18 mouse cellular contexts compared by ENCODE assay signal in the genomic region with DNA sequence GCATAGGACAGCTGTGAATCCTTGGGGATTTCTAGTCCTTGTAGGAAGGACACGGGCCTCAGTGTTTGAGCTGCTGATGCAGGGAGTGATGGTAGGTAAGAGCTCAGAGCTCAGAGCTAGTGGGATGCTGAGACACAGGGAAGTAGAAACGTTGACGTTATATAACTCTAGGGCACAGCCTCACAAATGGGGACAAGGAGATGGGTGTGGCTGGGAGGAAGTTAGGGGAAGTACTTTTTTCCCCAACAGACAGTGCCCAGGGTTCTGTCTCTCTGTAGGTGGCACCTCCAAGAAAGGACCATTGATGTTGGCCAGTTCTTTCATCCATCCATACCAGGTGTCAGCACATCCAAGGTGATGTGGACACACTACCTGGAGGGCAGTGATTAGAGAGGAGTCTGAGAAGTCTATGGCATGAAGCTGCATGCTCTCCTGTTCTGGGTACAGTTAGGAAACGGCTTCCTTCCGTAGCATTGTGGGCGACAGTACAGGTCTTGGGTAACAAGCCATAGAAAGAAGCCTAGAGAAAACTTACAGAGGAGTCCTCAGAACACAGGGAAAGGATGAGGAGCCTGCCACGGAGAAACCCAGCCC. TPM values are rescaled to one million over a fixed set of nuclear protein-coding genes. Genes with fewer than 3 reads are reported as not detected.
A peak's percentile ranks its signal among the peaks of the same experiment; 100 is the strongest.
DNase-seq lines count a peak whose midpoint lies in the region; ATAC-seq and TF ChIP-seq lines count a peak whose summit lies in the region.
"Had no signal": no experiment of that assay in that cellular context is flagged by ENCODE, and none has a peak within 500 bp of the region (broad histone marks: within the 10 kb centered on the region; RNA-seq: fewer than 3 reads in every experiment).

No protein-coding gene starts in this region.

- TF ChIP-seq POLR2A in bone marrow, adult 2 months (IDR thresholded peaks at IDR 0.05; ENCODE audit: borderline replicate concordance, control insufficient read depth, low read depth, low read length) = no peak

- no peak for TF ChIP-seq CTCF in bone marrow, adult 2 months (IDR thresholded peaks at IDR 0.05; ENCODE audit: control insufficient read depth, insufficient read depth, low read length)
- no peak for TF ChIP-seq CTCF in layer of hippocampus, adult 2 months (conservative IDR thresholded peaks at IDR 0.05)

- peaks cover 39% of the 10 kb centered on the region for H3K4me1 ChIP-seq in liver, embryonic 15.5 days (replicated peaks)
- peaks cover 17% of the 10 kb centered on the region for H3K4me1 ChIP-seq in liver, embryonic 11.5 days (replicated peaks; ENCODE audit: control insufficient read depth, insufficient read depth, low read length)
- peaks cover 7% of the 10 kb centered on the region for H3K4me1 ChIP-seq in bone marrow, adult 2 months (ENCODE audit: control insufficient read depth, insufficient read depth, low read length)
- H3K4me1 ChIP-seq: embryonic facial prominence, embryonic 12.5 days; forebrain, embryonic 12.5 days; hindbrain, embryonic 10.5 days; hindbrain, embryonic 15.5 days had no signal

- H3K9ac ChIP-seq in liver, embryonic 15.5 days = no peak overlapping the region
- no peak overlapping the region for H3K9ac ChIP-seq in liver, embryonic 11.5 days (ENCODE audit: low read depth, low read length)
- H3K9ac ChIP-seq: embryonic facial prominence, embryonic 12.5 days; forebrain, embryonic 12.5 days; heart, embryonic 12.5 days; hindbrain, embryonic 15.5 days had no signal

- 43% methylated on average over 7 of the region's 7 CpGs for WGBS in liver, embryonic 15.5 days (ENCODE audit: insufficient replicate concordance)
- 63% methylated on average over 7 of the region's 7 CpGs for WGBS in liver, embryonic 11.5 days
- 34% methylated on average over 7 of the region's 7 CpGs for WGBS in bone marrow, adult 2 months

- no peak overlapping the region for H3K4me3 ChIP-seq in liver, embryonic 15.5 days (replicated peaks)
- no peak overlapping the region for H3K4me3 ChIP-seq in liver, embryonic 11.5 days (ENCODE audit: low read depth, low read length)
- H3K4me3 ChIP-seq in bone marrow, adult 2 months (replicated peaks; ENCODE audit: control insufficient read depth, low read depth, low read length) = no peak overlapping the region
- H3K4me3 ChIP-seq in layer of hippocampus, adult 2 months = no peak overlapping the region
- H3K4me3 ChIP-seq: embryonic facial prominence, embryonic 12.5 days; forebrain, embryonic 12.5 days; heart, embryonic 12.5 days; hindbrain, embryonic 10.5 days; hindbrain, embryonic 15.5 days had no signal

- peaks cover 22% of the 10 kb centered on the region for H3K27me3 ChIP-seq in liver, embryonic 15.5 days
- H3K27me3 ChIP-seq in liver, embryonic 11.5 days (replicated peaks; ENCODE audit: control insufficient read depth, insufficient read depth, low read length) = 0 out of 2 replicates have a peak, but pooled peaks cover 3% of the 10 kb centered on the region
- H3K27me3 ChIP-seq: embryonic facial prominence, embryonic 12.5 days; forebrain, embryonic 12.5 days; heart, embryonic 12.5 days; hindbrain, embryonic 15.5 days had no signal

- H3K9me3 ChIP-seq in liver, embryonic 15.5 days (replicated peaks) = no peaks in the 10 kb centered on the region
- H3K9me3 ChIP-seq in liver, embryonic 11.5 days (ENCODE audit: control insufficient read depth, low read length) = no peaks in the 10 kb centered on the region
- H3K9me3 ChIP-seq: embryonic facial prominence, embryonic 12.5 days; forebrain, embryonic 12.5 days; heart, embryonic 12.5 days; hindbrain, embryonic 10.5 days; hindbrain, embryonic 15.5 days had no signal

- no peak for ATAC-seq in liver, embryonic 15.5 days (ENCODE audit: insufficient read depth)
- ATAC-seq in liver, embryonic 11.5 days (replicated peaks; ENCODE audit: low FRiP score) = no peak
- ATAC-seq in granulocyte monocyte progenitor cell, adult 5-6 weeks (replicated peaks; ENCODE audit: poor library complexity, severe bottlenecking) = peak; percentile 58
- ATAC-seq: forebrain, embryonic 16.5 days had no signal

- H3K27ac ChIP-seq in liver, embryonic 15.5 days (replicated peaks) = 0 out of 2 replicates have a peak overlapping the region, but pooled peaks have one; percentile 1
- H3K27ac ChIP-seq in liver, embryonic 11.5 days (ENCODE audit: low read depth, low read length) = no peak overlapping the region
- peak overlapping the region; percentile 11 for H3K27ac ChIP-seq in bone marrow, adult 2 months (ENCODE audit: control insufficient read depth, insufficient read depth, low read depth, low read length, poor library complexity)
- H3K27ac ChIP-seq in layer of hippocampus, adult 2 months = no peak overlapping the region
- H3K27ac ChIP-seq: embryonic facial prominence, embryonic 12.5 days; forebrain, embryonic 12.5 days; hindbrain, embryonic 10.5 days; hindbrain, embryonic 15.5 days had no signal

- no peak for DNase-seq in liver, embryonic 11.5 days (ENCODE audit: low spot score)
- no peak for DNase-seq in layer of hippocampus, adult 2 months (ENCODE audit: low spot score in 2 of 2)
- no peak for DNase-seq in right cerebral cortex, postnatal 25 days
- DNase-seq: adrenal gland, postnatal 25 days; cerebellum, adult 11 months; cerebellum, adult 8-10 months; gastrocnemius, postnatal 10 days had no signal

- no peaks in the 10 kb centered on the region for H3K36me3 ChIP-seq in liver, embryonic 15.5 days (replicated peaks)
- no peaks in the 10 kb centered on the region for H3K36me3 ChIP-seq in liver, embryonic 11.5 days (ENCODE audit: control insufficient read depth, insufficient read depth, low read length)
- H3K36me3 ChIP-seq: embryonic facial prominence, embryonic 12.5 days; forebrain, embryonic 12.5 days; heart, embryonic 12.5 days; hindbrain, embryonic 10.5 days; hindbrain, embryonic 15.5 days had no signal

- no peak overlapping the region for H3K4me2 ChIP-seq in liver, embryonic 15.5 days
- no peak overlapping the region for H3K4me2 ChIP-seq in liver, embryonic 11.5 days
- H3K4me2 ChIP-seq: embryonic facial prominence, embryonic 12.5 days; forebrain, embryonic 12.5 days; heart, embryonic 12.5 days; hindbrain, embryonic 15.5 days had no signal

RNA-seq across cellular contexts. Expression of a gene that starts 9.8 kb away (rescaled TPM):
- polyA plus RNA-seq in liver, embryonic 15.5 days (2015; fragmentation: Nextera tagmentation; extraction: Ambion mirVana) = 0.36 and 0.77 TPM in 2 replicates
- 0.23 TPM in 1 of 2 replicates, not detected in the other for polyA plus RNA-seq in liver, embryonic 11.5 days (2014; fragmentation: Nextera tagmentation; extraction: Ambion mirVana)
- not detected in 2 replicates for polyA plus RNA-seq in bone marrow, adult 2 months (2011; ENCODE audit: insufficient read depth, insufficient read length, low replicate concordance, missing spikeins)
- not detected in 2 replicates for total RNA-seq in granulocyte monocyte progenitor cell, adult 5-6 weeks (2014; fragmentation: Nextera tagmentation)
- not detected in 2 replicates for total RNA-seq in granulocyte monocyte progenitor cell, adult 5-6 weeks (2017)
- total RNA-seq in layer of hippocampus, adult 2 months (2021) = not detected
- total RNA-seq: CH12.LX had no signal
- polyA plus RNA-seq: embryonic facial prominence, embryonic 12.5 days; forebrain, embryonic 12.5 days; forebrain, embryonic 16.5 days; heart, embryonic 16.5 days; hindbrain, embryonic 15.5 days had no signal

RNA-seq across cellular contexts. Expression of a gene that starts 36.8 kb away (rescaled TPM):
- polyA plus RNA-seq in liver, embryonic 15.5 days (2015; fragmentation: Nextera tagmentation; extraction: Ambion mirVana) = 90.3 and 92.5 TPM in 2 replicates
- 73.4 and 77.6 TPM in 2 replicates for polyA plus RNA-seq in liver, embryonic 11.5 days (2014; fragmentation: Nextera tagmentation; extraction: Ambion mirVana)
- 22.6 and 39.7 TPM in 2 replicates for polyA plus RNA-seq in bone marrow, adult 2 months (2011; ENCODE audit: insufficient read depth, insufficient read length, low replicate concordance, missing spikeins)
- total RNA-seq in granulocyte monocyte progenitor cell, adult 5-6 weeks (2014; fragmentation: Nextera tagmentation) = 0.26 and 1.1 TPM in 2 replicates
- total RNA-seq in granulocyte monocyte progenitor cell, adult 5-6 weeks (2017) = 0.88 and 1.2 TPM in 2 replicates
- 1 to 10 TPM; 3.0 to 4.4 TPM for total RNA-seq in layer of hippocampus, adult 2 months (2021)

Comparison
In these comparisons a context has a peak if more than half of its experiments do, and no peak if none do; other contexts are left out.
1. H3K27ac ChIP-seq: peak in liver, embryonic 15.5 days (single experiment) and bone marrow, adult 2 months (single experiment); none in liver, embryonic 11.5 days (single experiment) and layer of hippocampus, adult 2 months (single experiment).